ENCODE assay signal across 18 mouse cellular contexts in the genomic region with DNA sequence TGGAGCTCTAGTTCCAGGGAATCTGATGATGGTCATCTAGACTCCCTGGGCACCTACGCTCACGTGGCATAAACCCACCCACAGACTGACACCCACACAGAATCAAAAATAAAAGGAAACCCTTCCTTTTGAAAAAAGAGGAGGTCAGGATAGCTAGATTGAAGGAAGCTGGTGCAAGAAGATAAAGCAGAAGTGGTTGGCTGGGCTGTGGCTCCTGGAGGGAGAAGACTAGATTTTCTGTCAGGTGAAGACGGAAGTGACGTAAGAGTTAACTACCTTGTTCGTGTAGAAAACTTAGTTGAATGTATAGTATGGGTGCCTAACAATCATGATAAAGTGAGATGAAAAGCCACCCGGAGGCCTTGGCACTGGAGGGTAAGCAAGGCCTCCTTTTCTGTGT.
DNase-seq lines count a peak whose midpoint lies in the region; ATAC-seq and TF ChIP-seq lines count a peak whose summit lies in the region.
"Had no signal": no experiment of that assay in that cellular context is flagged by ENCODE, and none has a peak within 500 bp of the region (broad histone marks: within the 10 kb centered on the region; RNA-seq: fewer than 3 reads in every experiment).

No protein-coding gene starts in this region.

- TF ChIP-seq CTCF in liver, postnatal 0 days (IDR thresholded peaks at IDR 0.05; ENCODE audit: low read depth), result no peak
- TF ChIP-seq CTCF in MEL (IDR thresholded peaks at IDR 0.05 in 2 of 3, conservative IDR thresholded peaks at IDR 0.05 in 1 of 3; ENCODE audit: control insufficient read depth in 1 of 3, insufficient read depth in 1 of 3, low read depth in 2 of 3, low read length in 3 of 3, poor library complexity in 1 of 3, severe bottlenecking in 1 of 3), result no peak

- no peak for TF ChIP-seq EP300 in liver, postnatal 0 days (IDR thresholded peaks at IDR 0.05; ENCODE audit: low read depth)
- TF ChIP-seq EP300 in MEL (IDR thresholded peaks at IDR 0.05; ENCODE audit: low read depth in 1 of 2, low read length in 2 of 2), result peak in 1 of 2 experiments; percentile 19; a peak in 1 of 4 replicates

- H3K4me1 ChIP-seq in liver, postnatal 0 days (ENCODE audit: insufficient read depth), result 0 out of 2 replicates have a peak, but pooled peaks cover 2% of the 10 kb centered on the region
- no peaks in the 10 kb centered on the region for H3K4me1 ChIP-seq in liver, embryonic 11.5 days (replicated peaks; ENCODE audit: control insufficient read depth, insufficient read depth, low read length)
- peaks cover 0 to 16% of the 10 kb centered on the region in 2 experiments; a peak in 1 of 4 replicates for H3K4me1 ChIP-seq in MEL (ENCODE audit: control insufficient read depth in 1 of 2, insufficient read depth in 2 of 2, low read length in 2 of 2)
- H3K4me1 ChIP-seq in forebrain, embryonic 12.5 days, result no peaks in the 10 kb centered on the region; the same call in 1 of the 2 replicates
- H3K4me1 ChIP-seq: embryonic facial prominence, embryonic 12.5 days had no signal

- H3K9me3 ChIP-seq in liver, postnatal 0 days (ENCODE audit: low read length), result no peaks in the 10 kb centered on the region
- H3K9me3 ChIP-seq in liver, embryonic 11.5 days (ENCODE audit: control insufficient read depth, low read length), result no peaks in the 10 kb centered on the region
- H3K9me3 ChIP-seq in MEL (replicated peaks; ENCODE audit: insufficient read depth, low read length), result no peaks in the 10 kb centered on the region
- H3K9me3 ChIP-seq in forebrain, embryonic 12.5 days, result 0 out of 2 replicates have a peak, but pooled peaks cover under 1% of the 10 kb centered on the region
- H3K9me3 ChIP-seq: embryonic facial prominence, embryonic 12.5 days; hindbrain, embryonic 15.5 days had no signal

- no peak for TF ChIP-seq RAD21 in MEL (IDR thresholded peaks at IDR 0.05; ENCODE audit: low read depth, low read length)

- H3K27ac ChIP-seq in liver, postnatal 0 days (ENCODE audit: low read depth), result peak overlapping the region; percentile 29; the same call in 1 of the 2 replicates
- no peak overlapping the region for H3K27ac ChIP-seq in liver, embryonic 11.5 days (ENCODE audit: low read depth, low read length)
- H3K27ac ChIP-seq in MEL (ENCODE audit: control insufficient read depth, low read depth, low read length), result no peak overlapping the region
- H3K27ac ChIP-seq in forebrain, embryonic 12.5 days, result no peak overlapping the region
- H3K27ac ChIP-seq: embryonic facial prominence, embryonic 12.5 days; hindbrain, embryonic 15.5 days had no signal

- no peak for ATAC-seq in liver, postnatal 0 days
- no peak for ATAC-seq in liver, embryonic 11.5 days (replicated peaks; ENCODE audit: low FRiP score)
- peak; percentile 42 to 57 for ATAC-seq in hematopoietic stem cell, adult 5-6 weeks (replicated peaks in 1 of 2; ENCODE audit: insufficient read depth in 1 of 2, low FRiP score in 2 of 2, low TSS enrichment in 1 of 2, low read depth in 1 of 2, poor library complexity in 2 of 2, severe bottlenecking in 2 of 2)
- ATAC-seq in megakaryocyte progenitor cell, adult 5-6 weeks (replicated peaks; ENCODE audit: poor library complexity), result peak; percentile 49
- no peak for ATAC-seq in forebrain, embryonic 12.5 days (ENCODE audit: low FRiP score)
- no peak for ATAC-seq in frontal cortex, adult (ENCODE audit: low TSS enrichment)
- ATAC-seq: forebrain, embryonic 16.5 days had no signal

- no peak overlapping the region for H3K4me3 ChIP-seq in liver, postnatal 0 days (ENCODE audit: low read depth, low read length)
- H3K4me3 ChIP-seq in liver, embryonic 11.5 days (ENCODE audit: low read depth, low read length), result no peak overlapping the region
- no peak overlapping the region for H3K4me3 ChIP-seq in MEL (ENCODE audit: control insufficient read depth in 1 of 2, insufficient read depth in 1 of 2, low read depth in 2 of 2, low read length in 2 of 2)
- H3K4me3 ChIP-seq in forebrain, embryonic 12.5 days (replicated peaks), result no peak overlapping the region
- H3K4me3 ChIP-seq: embryonic facial prominence, embryonic 12.5 days; heart, embryonic 12.5 days; hindbrain, embryonic 15.5 days had no signal

- H3K27me3 ChIP-seq in liver, postnatal 0 days (ENCODE audit: insufficient read depth, low read length), result no peaks in the 10 kb centered on the region
- no peaks in the 10 kb centered on the region for H3K27me3 ChIP-seq in liver, embryonic 11.5 days (replicated peaks; ENCODE audit: control insufficient read depth, insufficient read depth, low read length)
- H3K27me3 ChIP-seq in MEL (ENCODE audit: control insufficient read depth in 1 of 2, insufficient read depth in 2 of 2, low read length in 2 of 2), result peaks cover 12 to 19% of the 10 kb centered on the region in 2 experiments
- H3K27me3 ChIP-seq in forebrain, embryonic 12.5 days, result no peaks in the 10 kb centered on the region
- H3K27me3 ChIP-seq: embryonic facial prominence, embryonic 12.5 days; heart, embryonic 12.5 days; hindbrain, embryonic 15.5 days had no signal

- TF ChIP-seq POLR2A in MEL (IDR thresholded peaks at IDR 0.05; ENCODE audit: control insufficient read depth in 1 of 2, insufficient read depth in 1 of 2, low read depth in 1 of 2, low read length in 2 of 2, poor library complexity in 1 of 2), result no peak

- H3K36me3 ChIP-seq in liver, postnatal 0 days (replicated peaks; ENCODE audit: insufficient read depth, low read length), result no peaks in the 10 kb centered on the region
- no peaks in the 10 kb centered on the region for H3K36me3 ChIP-seq in liver, embryonic 11.5 days (ENCODE audit: control insufficient read depth, insufficient read depth, low read length)
- peaks cover 0 to 2% of the 10 kb centered on the region in 2 experiments; a peak in 1 of 4 replicates for H3K36me3 ChIP-seq in MEL (ENCODE audit: control insufficient read depth in 1 of 2, insufficient read depth in 2 of 2, low read length in 2 of 2)
- H3K36me3 ChIP-seq in forebrain, embryonic 12.5 days (replicated peaks), result no peaks in the 10 kb centered on the region
- H3K36me3 ChIP-seq: embryonic facial prominence, embryonic 12.5 days; heart, embryonic 12.5 days; hindbrain, embryonic 15.5 days had no signal

- 44% methylated on average over 6 of the region's 6 CpGs for WGBS in liver, postnatal 0 days (ENCODE audit: insufficient replicate concordance)
- 56% methylated on average over 6 of the region's 6 CpGs for WGBS in liver, embryonic 11.5 days
- 88% methylated on average over 6 of the region's 6 CpGs for WGBS in forebrain, embryonic 12.5 days

- DNase-seq in liver, postnatal 0 days, result no peak
- no peak for DNase-seq in liver, embryonic 11.5 days (ENCODE audit: low spot score)
- DNase-seq in MEL (ENCODE audit: low read depth, low spot score), result peak; percentile 25
- DNase-seq in ovary, postnatal 14 days (ENCODE audit: low spot score), result no peak
- DNase-seq: adrenal gland, adult 8-10 months; adrenal gland, postnatal 36 days; cerebellum, adult 11 months; cerebellum, adult 8-10 months; cerebellum, postnatal 14 days; gastrocnemius, postnatal 36 days had no signal

- no peaks in the 10 kb centered on the region for H3K79me2 ChIP-seq in MEL (ENCODE audit: control insufficient read depth, insufficient read depth, low read length, poor library complexity)

- no peak overlapping the region for H3K4me2 ChIP-seq in liver, postnatal 0 days (ENCODE audit: low read depth, low read length)
- no peak overlapping the region for H3K4me2 ChIP-seq in liver, embryonic 11.5 days
- no peak overlapping the region for H3K4me2 ChIP-seq in forebrain, embryonic 12.5 days
- H3K4me2 ChIP-seq: embryonic facial prominence, embryonic 12.5 days; heart, embryonic 12.5 days; hindbrain, embryonic 15.5 days had no signal

- no peak overlapping the region for H3K9ac ChIP-seq in liver, postnatal 0 days (replicated peaks)
- H3K9ac ChIP-seq in liver, embryonic 11.5 days (ENCODE audit: low read depth, low read length), result no peak overlapping the region
- no peak overlapping the region for H3K9ac ChIP-seq in MEL (ENCODE audit: control insufficient read depth, low read depth, low read length, poor library complexity, severe bottlenecking)
- no peak overlapping the region for H3K9ac ChIP-seq in forebrain, embryonic 12.5 days
- H3K9ac ChIP-seq: embryonic facial prominence, embryonic 12.5 days; heart, embryonic 12.5 days; hindbrain, embryonic 15.5 days had no signal

TF ChIP-seq in MEL, 35 proteins besides CTCF, POLR2A, EP300 and RAD21:
- TF ChIP-seq ZMIZ1 (IDR thresholded peaks at IDR 0.05; ENCODE audit: low read depth, low read length) (no peak), TCF12 (IDR thresholded peaks at IDR 0.05; ENCODE audit: low read depth, low read length) (peak; percentile 22; the same call in 1 of the 2 replicates), GATA1 (IDR thresholded peaks at IDR 0.05; ENCODE audit: low read depth, low read length) (0 out of 2 replicates have a peak, but pooled peaks have one; percentile 9), TAL1 (IDR thresholded peaks at IDR 0.05; ENCODE audit: low read length) (peak; percentile 46; the same call in 1 of the 2 replicates), RCOR1 (IDR thresholded peaks at IDR 0.05; ENCODE audit: low read depth, low read length) (peak; percentile 57)

Comparison
In these comparisons a context has a peak if more than half of its experiments do, and no peak if none do; other contexts are left out.
1. ATAC-seq: peak in hematopoietic stem cell, adult 5-6 weeks (2 of 2) and megakaryocyte progenitor cell, adult 5-6 weeks (single experiment); none in liver, postnatal 0 days (single experiment), liver, embryonic 11.5 days (single experiment), forebrain, embryonic 12.5 days (single experiment) and frontal cortex, adult (single experiment).